ENCODE assay signal across 31 mouse cellular contexts in the genomic region with DNA sequence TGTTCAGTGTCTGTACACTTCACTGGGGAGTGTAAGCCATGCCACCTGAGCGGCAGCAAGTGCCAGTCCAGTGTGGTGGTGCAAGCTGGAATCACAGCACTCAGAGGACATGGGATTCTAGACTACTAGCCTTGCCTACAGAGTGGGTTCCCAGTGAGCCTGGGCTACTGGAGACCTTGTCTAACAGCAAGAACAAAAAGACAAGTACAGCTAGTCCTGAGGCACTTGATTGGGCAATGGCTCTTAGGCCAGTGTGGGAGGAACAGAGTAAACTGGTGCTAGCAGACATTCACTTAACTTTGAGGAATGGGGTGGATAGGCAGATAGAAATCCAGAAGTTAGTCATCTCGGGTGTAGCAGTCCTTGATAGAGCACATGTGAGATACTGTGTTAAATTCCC. TPM values are rescaled to one million over a fixed set of nuclear protein-coding genes. Genes with fewer than 3 reads are reported as not detected.
DNase-seq lines count a peak whose midpoint lies in the region; ATAC-seq and TF ChIP-seq lines count a peak whose summit lies in the region.
"Had no signal": no experiment of that assay in that cellular context is flagged by ENCODE, and none has a peak within 500 bp of the region (broad histone marks: within the 10 kb centered on the region; RNA-seq: fewer than 3 reads in every experiment).

No protein-coding gene starts in this region.

- H3K4me1 ChIP-seq in liver, embryonic 12.5 days = peaks cover 23% of the 10 kb centered on the region
- peaks cover 17% of the 10 kb centered on the region for H3K4me1 ChIP-seq in liver, postnatal 0 days (ENCODE audit: insufficient read depth)
- H3K4me1 ChIP-seq in ES-E14 (ENCODE audit: control insufficient read depth in 2 of 2, insufficient read depth in 2 of 2, low read length in 2 of 2, poor library complexity in 1 of 2) = peaks cover 3 to 6% of the 10 kb centered on the region in 2 experiments; a peak in 2 of 4 replicates
- H3K4me1 ChIP-seq in bone marrow macrophage, adult 2 months (ENCODE audit: control insufficient read depth, insufficient read depth, low read length) = peaks cover 16% of the 10 kb centered on the region
- peaks cover 16% of the 10 kb centered on the region for H3K4me1 ChIP-seq in forebrain, embryonic 12.5 days

- in situ Hi-C loops in ES-E14 (cut with MboI; ENCODE audit: low sequenced_read_pairs in 2 of 2, unreplicated experiment in 2 of 2) = no loop called here

- TF ChIP-seq CTCF in liver, postnatal 0 days (IDR thresholded peaks at IDR 0.05; ENCODE audit: low read depth) = no peak
- no peak for TF ChIP-seq CTCF in bone marrow macrophage, adult 2 months (IDR thresholded peaks at IDR 0.05; ENCODE audit: low read depth, low read length)

- peak overlapping the region; percentile 87 for H3K4me2 ChIP-seq in liver, embryonic 12.5 days
- no peak overlapping the region for H3K4me2 ChIP-seq in liver, postnatal 0 days (ENCODE audit: low read depth, low read length)
- H3K4me2 ChIP-seq in forebrain, embryonic 12.5 days = no peak overlapping the region

- no peaks in the 10 kb centered on the region for H3K27me3 ChIP-seq in liver, embryonic 12.5 days (replicated peaks)
- no peaks in the 10 kb centered on the region for H3K27me3 ChIP-seq in liver, postnatal 0 days (ENCODE audit: insufficient read depth, low read length)
- no peaks in the 10 kb centered on the region for H3K27me3 ChIP-seq in forebrain, embryonic 12.5 days
- H3K27me3 ChIP-seq: embryonic facial prominence, embryonic 12.5 days; heart, embryonic 12.5 days; hindbrain, embryonic 15.5 days; kidney, embryonic 15.5 days; limb, embryonic 13.5 days; midbrain, embryonic 15.5 days; neural tube, embryonic 15.5 days had no signal

- 66% methylated on average over 2 of the region's 2 CpGs for WGBS in liver, embryonic 12.5 days (ENCODE audit: insufficient replicate concordance)
- 67% methylated on average over 2 of the region's 2 CpGs for WGBS in liver, postnatal 0 days (ENCODE audit: insufficient replicate concordance)
- WGBS in forebrain, embryonic 12.5 days = 92% methylated on average over 2 of the region's 2 CpGs

- peaks cover 44% of the 10 kb centered on the region for H3K36me3 ChIP-seq in liver, embryonic 12.5 days
- H3K36me3 ChIP-seq in liver, postnatal 0 days (replicated peaks; ENCODE audit: insufficient read depth, low read length) = peaks cover 11% of the 10 kb centered on the region
- H3K36me3 ChIP-seq in ES-E14 (ENCODE audit: control insufficient read depth, insufficient read depth, low read length, poor library complexity, severe bottlenecking) = peaks cover 19% of the 10 kb centered on the region
- peaks cover 41% of the 10 kb centered on the region for H3K36me3 ChIP-seq in forebrain, embryonic 12.5 days (replicated peaks)

- no peak for ATAC-seq in liver, embryonic 12.5 days
- no peak for ATAC-seq in liver, postnatal 0 days
- no peak for ATAC-seq in forebrain, embryonic 12.5 days (ENCODE audit: low FRiP score)
- ATAC-seq: activated CD4-positive, CD25-positive, alpha-beta regulatory T cell, adult 4 months; inflammation-experienced regulatory T-cells, adult 6 months; midbrain, embryonic 15.5 days had no signal

- no peak for TF ChIP-seq EP300 in liver, postnatal 0 days (IDR thresholded peaks at IDR 0.05; ENCODE audit: low read depth)

- no peak overlapping the region for H3K4me3 ChIP-seq in liver, embryonic 12.5 days
- H3K4me3 ChIP-seq in liver, postnatal 0 days (ENCODE audit: low read depth, low read length) = no peak overlapping the region
- peak overlapping the region in 1 of 2 experiments; percentile 35; a peak in 1 of 4 replicates for H3K4me3 ChIP-seq in ES-E14 (ENCODE audit: insufficient read depth in 1 of 2, low read depth in 1 of 2, low read length in 2 of 2, poor library complexity in 1 of 2, severe bottlenecking in 1 of 2)
- peak overlapping the region; percentile 13; the same call in 1 of the 2 replicates for H3K4me3 ChIP-seq in bone marrow macrophage, adult 2 months (ENCODE audit: insufficient read depth, low read length)
- H3K4me3 ChIP-seq in forebrain, embryonic 12.5 days (replicated peaks) = no peak overlapping the region
- H3K4me3 ChIP-seq: left cerebral cortex, adult 2 months had no signal

- no peak for DNase-seq in liver, postnatal 0 days
- DNase-seq in ES-E14 (ENCODE audit: low read depth, low spot score) = no peak
- DNase-seq in lung, postnatal 10 days = no peak
- no peak for DNase-seq in lung, postnatal 14 days
- DNase-seq: adrenal gland, adult 8-10 months; cerebellum, adult 9-11 months; embryo, embryonic 11 days; gastrocnemius, postnatal 10 days; heart, adult 18-20 months; heart, postnatal 4 days; kidney, adult 11 months; kidney, postnatal 25 days; right cerebral cortex, postnatal 25 days; spleen, adult 18-20 months; thymus, postnatal 14 days had no signal

- no peak overlapping the region for H3K9ac ChIP-seq in liver, embryonic 12.5 days
- H3K9ac ChIP-seq in liver, postnatal 0 days (replicated peaks) = no peak overlapping the region
- peak overlapping the region; percentile 54; the same call in 1 of the 2 replicates for H3K9ac ChIP-seq in ES-E14 (ENCODE audit: insufficient read depth, low read depth, low read length, poor library complexity, severe bottlenecking)
- H3K9ac ChIP-seq in forebrain, embryonic 12.5 days = no peak overlapping the region
- H3K9ac ChIP-seq: embryonic facial prominence, embryonic 12.5 days; heart, embryonic 12.5 days; hindbrain, embryonic 15.5 days; kidney, embryonic 15.5 days; limb, embryonic 13.5 days; midbrain, embryonic 15.5 days; neural tube, embryonic 15.5 days had no signal

- TF ChIP-seq POLR2A in bone marrow macrophage, adult 2 months (IDR thresholded peaks at IDR 0.05; ENCODE audit: borderline replicate concordance, low read depth, low read length) = no peak

- no peaks in the 10 kb centered on the region for H3K9me3 ChIP-seq in liver, embryonic 12.5 days (replicated peaks)
- H3K9me3 ChIP-seq in liver, postnatal 0 days (ENCODE audit: low read length) = no peaks in the 10 kb centered on the region
- no peaks in the 10 kb centered on the region for H3K9me3 ChIP-seq in ES-E14 (ENCODE audit: control insufficient read depth, insufficient read depth, low read depth, low read length)
- no peaks in the 10 kb centered on the region for H3K9me3 ChIP-seq in forebrain, embryonic 12.5 days
- H3K9me3 ChIP-seq: embryonic facial prominence, embryonic 12.5 days; heart, embryonic 12.5 days; hindbrain, embryonic 15.5 days; kidney, embryonic 15.5 days; limb, embryonic 13.5 days; midbrain, embryonic 10.5 days; midbrain, embryonic 15.5 days; neural tube, embryonic 15.5 days had no signal

- H3K27ac ChIP-seq in liver, embryonic 12.5 days = no peak overlapping the region
- H3K27ac ChIP-seq in liver, postnatal 0 days (ENCODE audit: low read depth) = no peak overlapping the region
- H3K27ac ChIP-seq in ES-E14 (ENCODE audit: insufficient read depth, low read depth, low read length, poor library complexity, severe bottlenecking) = no peak overlapping the region
- no peak overlapping the region for H3K27ac ChIP-seq in bone marrow macrophage, adult 2 months (ENCODE audit: insufficient read depth, low read depth, low read length)
- no peak overlapping the region for H3K27ac ChIP-seq in forebrain, embryonic 12.5 days
- H3K27ac ChIP-seq: embryonic facial prominence, embryonic 12.5 days; hindbrain, embryonic 15.5 days; kidney, embryonic 15.5 days; layer of hippocampus, adult 2 months; left cerebral cortex, adult 2 months; limb, embryonic 13.5 days; macrophage; midbrain, embryonic 10.5 days; midbrain, embryonic 15.5 days; neural tube, embryonic 15.5 days had no signal

TF ChIP-seq in ES-E14, 5 proteins besides CTCF, POLR2A, EP300 and RAD21:
- no peak for TF ChIP-seq HCFC1 (IDR thresholded peaks at IDR 0.05; ENCODE audit: borderline replicate concordance, insufficient read depth, low read length)
- TF ChIP-seq ZNF384 (IDR thresholded peaks at IDR 0.05; ENCODE audit: low read depth, low read length) = no peak

RNA-seq across cellular contexts. Expression of gene Mettl16, which starts 1.8 kb away (rescaled TPM):
- polyA plus RNA-seq in liver, embryonic 12.5 days (2016; fragmentation: Nextera tagmentation; extraction: Ambion mirVana) = 44.3 and 46.6 TPM in 2 replicates
- 7.2 and 8.4 TPM in 2 replicates for polyA plus RNA-seq in liver, postnatal 0 days (2015; fragmentation: Nextera tagmentation; extraction: Ambion mirVana)
- total RNA-seq in ES-E14 (2012; rRNA removed) = 52.5 and 72.7 TPM in 2 replicates
- 8.9 and 9.2 TPM in 2 replicates for polyA plus RNA-seq in bone marrow macrophage, adult 2 months (2012; ENCODE audit: insufficient read depth, insufficient read length, missing spikeins)
- polyA plus RNA-seq in forebrain, embryonic 12.5 days (2016; fragmentation: Nextera tagmentation; extraction: Ambion mirVana) = 56.6 and 60.4 TPM in 2 replicates

RNA-seq across cellular contexts. Expression of gene Pafah1b1, which starts 47.9 kb away (rescaled TPM):
- 54.3 and 54.7 TPM in 2 replicates for polyA plus RNA-seq in liver, embryonic 12.5 days (2016; fragmentation: Nextera tagmentation; extraction: Ambion mirVana)
- 24.1 and 30.1 TPM in 2 replicates for polyA plus RNA-seq in liver, postnatal 0 days (2015; fragmentation: Nextera tagmentation; extraction: Ambion mirVana)
- 41.8 and 64.6 TPM in 2 replicates for total RNA-seq in ES-E14 (2012; rRNA removed)
- 59.9 and 67.9 TPM in 2 replicates for polyA plus RNA-seq in bone marrow macrophage, adult 2 months (2012; ENCODE audit: insufficient read depth, insufficient read length, missing spikeins)
- 74.9 and 76.5 TPM in 2 replicates for polyA plus RNA-seq in forebrain, embryonic 12.5 days (2016; fragmentation: Nextera tagmentation; extraction: Ambion mirVana)

RNA-seq across cellular contexts. Expression of gene Mnt, which starts 58.3 kb away (rescaled TPM):
- 1.9 and 2.0 TPM in 2 replicates for polyA plus RNA-seq in liver, embryonic 12.5 days (2016; fragmentation: Nextera tagmentation; extraction: Ambion mirVana)
- polyA plus RNA-seq in liver, postnatal 0 days (2015; fragmentation: Nextera tagmentation; extraction: Ambion mirVana) = 1.3 and 1.4 TPM in 2 replicates
- total RNA-seq in ES-E14 (2012; rRNA removed) = 10.2 and 10.3 TPM in 2 replicates
- polyA plus RNA-seq in bone marrow macrophage, adult 2 months (2012; ENCODE audit: insufficient read depth, insufficient read length, missing spikeins) = 26.2 and 29.9 TPM in 2 replicates
- 7.2 and 8.1 TPM in 2 replicates for polyA plus RNA-seq in forebrain, embryonic 12.5 days (2016; fragmentation: Nextera tagmentation; extraction: Ambion mirVana)
